Mouse (Mus musculus): ENCODE measurements at regions not wholly inside any gene's neighbourhood (a gene's known extent, or its start where the extent isn't known, plus 50 kb on each side); places are given as distances from the start of the nearest gene placed in this dataset.

GRCm38 (mm10) chr1:168012611-168013010 lies 323.6 kb downstream of the Lmx1a start:
- TF ChIP-seq CTCF (IDR thresholded peaks at IDR 0.05; ENCODE audit: low read depth, low read length) = no peak
- no peak for TF ChIP-seq GATA2 (IDR thresholded peaks at IDR 0.05; ENCODE audit: borderline replicate concordance, low read depth, low read length)
- TF ChIP-seq GATA1 (IDR thresholded peaks at IDR 0.05; ENCODE audit: borderline replicate concordance, low read length) = no peak
- TF ChIP-seq TAL1 (conservative IDR thresholded peaks at IDR 0.05; ENCODE audit: low read depth, low read length) = no peak
- no peak for TF ChIP-seq POLR2AphosphoS5 (IDR thresholded peaks at IDR 0.05; ENCODE audit: insufficient replicate concordance, low read depth, low read length)
